Mouse (Mus musculus): ENCODE data around the gene Umodl1.

Gene Umodl1

GRCm38 (mm10) chr17:30954340-30954739 is at the start of gene Umodl1:
Gene Umodl1, plus strand, starts transcription at chr17:30954640.
- in situ Hi-C loops (cut with MseI, MboI): loop anchor here in 1 of 2 experiments (10.0 kb wide), 2 partner anchors 110 to 210 kb away; no protein-coding TSS in a partner anchor

DNA sequence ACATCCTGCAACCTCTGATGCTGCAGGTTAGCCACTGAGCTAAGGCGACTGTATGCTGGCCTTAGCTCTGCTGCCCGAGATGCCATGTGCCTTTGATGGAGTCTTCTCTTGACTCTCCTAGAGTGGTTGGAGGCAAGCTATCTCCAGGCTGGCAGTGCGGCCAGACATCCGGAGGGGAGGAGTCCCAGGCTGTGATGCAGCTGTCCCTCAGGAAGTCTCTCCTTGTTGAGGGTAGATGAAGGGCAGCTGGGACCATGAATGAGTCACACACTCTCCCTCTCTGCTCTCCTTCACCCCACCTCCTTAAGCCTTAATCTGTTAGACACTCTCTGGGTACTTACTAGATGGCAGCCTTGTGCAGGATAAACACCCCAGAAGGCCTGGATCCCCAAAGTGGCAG is 46.9 kb upstream of the Umodl1 start:
- in situ Hi-C loops (cut with MseI, MboI): no loop called here

DNA sequence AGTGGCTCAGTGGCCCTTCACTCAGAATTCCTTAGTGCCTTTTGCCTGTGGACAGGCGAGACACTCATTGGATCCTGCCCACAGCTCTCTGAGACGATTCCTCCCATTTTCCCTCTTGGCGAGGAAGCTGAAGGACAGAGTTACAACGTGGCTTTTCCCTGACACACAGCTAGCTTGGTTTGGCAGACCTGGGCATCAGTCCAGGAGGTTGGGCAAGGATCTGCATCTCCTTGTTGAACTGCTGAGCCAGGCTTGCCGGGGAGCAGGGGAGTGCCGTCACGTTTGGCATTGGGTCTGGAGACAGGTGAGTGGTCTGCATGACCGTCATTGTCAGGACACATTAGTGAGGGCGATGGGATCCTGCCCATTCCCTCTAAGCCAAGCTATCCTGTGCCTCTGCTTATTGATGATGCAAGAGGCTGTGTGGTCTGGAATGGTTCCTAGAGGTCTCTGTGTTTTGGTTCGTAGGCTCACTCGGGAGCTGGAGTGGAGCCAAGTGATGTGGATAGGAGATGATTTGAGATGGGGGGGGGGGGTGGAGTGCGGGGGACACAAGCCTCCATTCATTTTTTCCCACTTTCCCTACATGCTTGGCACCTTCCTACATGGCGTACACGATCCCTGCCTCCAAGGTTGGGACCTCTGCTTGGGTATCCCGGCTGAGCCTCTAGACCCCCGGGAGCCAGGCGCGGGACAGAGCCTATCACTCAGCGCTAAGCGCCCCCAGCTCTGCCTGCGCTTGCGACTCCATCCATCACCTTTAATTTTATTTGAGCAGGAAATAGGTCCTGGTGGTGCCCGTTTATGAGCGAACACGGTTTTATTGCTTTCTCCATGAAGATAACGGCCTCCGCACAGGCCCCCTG is 43.3 kb upstream of the Umodl1 start:
- in situ Hi-C loops (cut with MseI, MboI): no loop called here

GRCm38 (mm10) chr17:30911732-30912088 is 42.7 kb upstream of the Umodl1 start:
- in situ Hi-C loops (cut with MseI, MboI): no loop called here

DNA sequence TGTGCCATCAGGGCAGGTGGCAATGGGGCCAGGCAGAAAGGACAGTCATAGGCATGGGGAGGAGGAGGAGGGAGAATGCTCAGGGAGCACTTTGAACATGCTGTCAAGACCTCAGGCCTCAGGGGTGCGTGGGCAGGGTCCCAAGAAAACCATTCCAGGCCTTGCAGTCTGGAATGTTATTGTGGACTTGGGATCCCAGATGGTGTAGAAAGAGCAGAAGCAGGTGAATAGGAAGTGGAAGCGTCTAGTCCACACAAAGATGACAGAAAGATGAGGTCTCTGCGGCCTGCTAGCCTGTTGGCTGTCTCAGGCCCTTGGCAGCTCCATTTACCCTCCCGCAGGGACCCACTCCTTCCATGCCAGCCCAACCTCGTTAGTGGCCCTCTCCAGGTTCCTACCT is 41.9 kb upstream of the Umodl1 start:
- in situ Hi-C loops (cut with MseI, MboI): no loop called here

- in situ Hi-C loops (cut with MseI, MboI): no loop called here
Measured at GRCm38 (mm10) chr17:30914264-30914663, 40.2 kb upstream of the Umodl1 start.

DNA sequence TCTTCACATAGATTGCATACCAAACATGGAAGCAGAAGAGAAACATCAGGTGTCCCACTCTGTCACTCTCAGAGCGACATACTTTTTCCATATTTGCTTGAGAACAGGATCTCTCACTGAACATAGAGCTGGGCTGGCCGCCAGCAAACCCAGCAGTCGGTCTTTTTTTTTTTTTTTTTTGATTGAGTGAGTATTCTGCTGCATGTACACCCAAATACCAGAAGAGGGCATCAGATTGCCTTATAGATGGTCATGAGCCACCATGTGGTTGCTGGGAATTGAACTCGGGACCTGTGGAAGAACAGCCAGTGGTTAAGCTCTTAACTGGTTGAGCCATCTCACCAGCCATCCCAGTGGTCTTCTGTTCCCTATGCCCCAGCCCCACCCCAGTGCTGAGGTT is 30.9 kb upstream of the Umodl1 start:
- in situ Hi-C loops (cut with MseI, MboI): no loop called here

DNA sequence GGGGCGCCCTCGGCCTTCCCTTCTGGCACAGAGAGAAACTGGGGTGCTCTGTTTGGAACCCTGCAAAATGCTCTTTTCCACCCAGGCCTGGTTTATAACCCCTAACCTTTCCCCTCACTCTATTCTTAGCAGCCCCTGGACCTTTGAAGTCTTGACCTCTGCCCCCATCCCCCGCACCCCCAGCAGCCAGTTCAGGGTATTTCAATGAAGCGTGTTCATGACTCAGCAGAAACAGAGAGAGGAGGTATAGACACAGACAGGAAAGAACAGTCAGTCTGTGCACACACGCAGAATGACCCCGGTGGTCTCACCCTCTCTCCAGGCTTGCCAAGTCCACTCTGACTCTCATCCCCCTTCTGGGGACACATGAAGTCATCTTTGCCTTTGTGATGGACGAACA is 23.6 kb upstream of the Umodl1 start:
- in situ Hi-C loops (cut with MseI, MboI): no loop called here

GRCm38 (mm10) chr17:30932836-30933235 is 21.6 kb upstream of the Umodl1 start:
- in situ Hi-C loops (cut with MseI, MboI): no loop called here

GRCm38 (mm10) chr17:30935301-30935700 is 19.1 kb upstream of the Umodl1 start:
- in situ Hi-C loops (cut with MseI, MboI): no loop called here

- in situ Hi-C loops (cut with MseI, MboI): no loop called here
Measured at GRCm38 (mm10) chr17:30938554-30938953, 15.9 kb upstream of the Umodl1 start.

- in situ Hi-C loops (cut with MseI, MboI): no loop called here
Measured at GRCm38 (mm10) chr17:30948382-30948781, 6.1 kb upstream of the Umodl1 start.

DNA sequence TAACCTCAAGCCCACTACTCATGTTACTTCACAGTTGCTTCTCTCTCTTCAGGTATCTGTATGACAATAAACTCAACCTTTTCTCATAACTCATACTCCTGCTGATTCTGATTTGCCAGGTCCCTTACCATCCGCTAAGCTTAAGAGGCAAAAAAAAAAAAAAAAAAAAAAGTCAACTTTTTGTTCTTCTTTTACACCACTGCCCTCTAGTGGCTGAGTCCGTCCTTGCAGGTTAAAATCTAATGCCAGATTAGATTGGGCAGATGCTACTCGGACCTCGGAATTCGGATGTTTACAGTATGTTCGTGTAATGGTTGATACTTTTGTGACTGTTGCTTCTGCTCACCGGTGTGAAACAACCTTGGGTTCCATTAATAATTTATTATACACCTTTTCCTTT is 3.7 kb upstream of the Umodl1 start:
- in situ Hi-C loops (cut with MseI, MboI): loop anchor here in 1 of 2 experiments (10.0 kb wide), 2 partner anchors 106 to 206 kb away; no protein-coding TSS in a partner anchor

DNA sequence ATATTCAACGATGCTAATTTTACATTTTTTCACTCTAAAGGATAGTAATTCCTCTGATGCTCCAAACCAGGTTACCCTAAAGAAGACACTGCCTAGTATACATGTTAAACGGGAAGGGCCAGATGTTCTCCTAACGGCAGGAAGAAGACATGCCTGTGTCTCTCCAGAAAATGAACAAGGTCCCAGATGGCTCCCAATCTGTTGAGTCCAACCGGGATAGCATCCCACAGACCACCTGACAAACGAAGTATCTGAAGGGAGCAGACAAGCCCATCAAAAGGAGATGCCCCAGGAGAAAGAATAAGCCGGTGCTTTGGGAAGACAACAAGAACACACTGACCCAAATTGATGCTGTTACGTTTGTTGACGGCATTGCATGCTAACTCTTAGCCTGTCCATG is 2.8 kb upstream of the Umodl1 start:
- in situ Hi-C loops (cut with MseI, MboI): loop anchor here in 1 of 2 experiments (10.0 kb wide), 2 partner anchors 107 to 207 kb away; no protein-coding TSS in a partner anchor

- in situ Hi-C loops (cut with MseI, MboI): no loop called here
Measured at GRCm38 (mm10) chr17:30961936-30962592, 7.6 kb downstream of the Umodl1 start.

- in situ Hi-C loops (cut with MseI, MboI): no loop called here
Measured at GRCm38 (mm10) chr17:30962880-30963279, 8.4 kb downstream of the Umodl1 start.

- in situ Hi-C loops (cut with MseI, MboI): no loop called here
Measured at GRCm38 (mm10) chr17:30969983-30970382, 15.5 kb downstream of the Umodl1 start.

- in situ Hi-C loops (cut with MseI, MboI): no loop called here
Measured at GRCm38 (mm10) chr17:30971877-30972276, 17.4 kb downstream of the Umodl1 start.

DNA sequence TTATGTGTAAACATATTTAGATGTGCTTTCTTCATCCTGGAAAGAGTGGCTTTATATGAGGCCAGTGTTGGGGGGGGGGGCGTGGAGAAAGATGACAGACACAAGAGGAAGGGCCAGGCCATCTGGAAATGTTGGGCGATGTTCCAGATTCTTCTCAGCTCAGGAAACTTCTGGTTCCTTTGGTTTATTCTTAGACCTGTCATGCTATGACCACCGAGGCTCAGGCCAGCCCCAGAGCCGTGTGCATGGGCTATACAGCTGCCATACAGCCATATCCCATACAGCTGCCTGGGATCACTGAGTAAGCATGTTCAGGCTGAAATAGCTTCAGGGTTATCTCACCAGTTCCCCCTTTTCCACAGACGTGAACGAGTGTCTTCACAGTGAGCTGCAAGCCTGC is 18.9 kb downstream of the Umodl1 start:
- in situ Hi-C loops (cut with MseI, MboI): no loop called here

GRCm38 (mm10) chr17:30977290-30977689 is 22.9 kb downstream of the Umodl1 start:
- in situ Hi-C loops (cut with MseI, MboI): no loop called here

GRCm38 (mm10) chr17:30978556-30978955 is 24.1 kb downstream of the Umodl1 start:
- in situ Hi-C loops (cut with MseI, MboI): no loop called here

- in situ Hi-C loops (cut with MseI, MboI): no loop called here
Measured at GRCm38 (mm10) chr17:30983521-30983920, 29.1 kb downstream of the Umodl1 start.

GRCm38 (mm10) chr17:30990254-30990653 is 35.8 kb downstream of the Umodl1 start:
- in situ Hi-C loops (cut with MseI, MboI): no loop called here

Data from mouse trophoblast stem cell (cell line).